Mouse (Mus musculus) c-Kit-negative CD71-positive TER-119-positive erythroid progenitor cells, embryonic 14.5 days (primary cell): ENCODE results near the gene Zbtb46.

ENCODE experiments used
- DNase-seq: peaks from one replicate; pipeline ENCODE4 v3.0.0-alpha.2; 2013; ENCODE audit warnings: low read depth, low spot score

The Zbtb46 gene

GRCm38 (mm10) chr2:181364860-181365596 is 94.2 kb downstream of the Zbtb46 start, which contains the start of the genes Zgpat and Arfrp1:
Gene Zgpat (plus strand): TSS chr2:181364928.
Gene Arfrp1 (minus strand): TSS chr2:181365404.
- peak; percentile 68 for DNase-seq

GRCm38 (mm10) chr2:181364487-181364859 is 94.8 kb downstream of the Zbtb46 start:
- DNase-seq: no peak

- no peak for DNase-seq
Observed at GRCm38 (mm10) chr2:181363946-181364345, 95.3 kb downstream of the Zbtb46 start.

- DNase-seq: no peak
Observed at GRCm38 (mm10) chr2:181356780-181357179, 102.4 kb downstream of the Zbtb46 start.

- DNase-seq: no peak
Observed at GRCm38 (mm10) chr2:181342766-181343165, 116.5 kb downstream of the Zbtb46 start.

GRCm38 (mm10) chr2:181340426-181340825 is 118.8 kb downstream of the Zbtb46 start:
- no peak for DNase-seq
